Mouse (Mus musculus): Measurements from ENCODE around the gene Tex37.

DNA sequence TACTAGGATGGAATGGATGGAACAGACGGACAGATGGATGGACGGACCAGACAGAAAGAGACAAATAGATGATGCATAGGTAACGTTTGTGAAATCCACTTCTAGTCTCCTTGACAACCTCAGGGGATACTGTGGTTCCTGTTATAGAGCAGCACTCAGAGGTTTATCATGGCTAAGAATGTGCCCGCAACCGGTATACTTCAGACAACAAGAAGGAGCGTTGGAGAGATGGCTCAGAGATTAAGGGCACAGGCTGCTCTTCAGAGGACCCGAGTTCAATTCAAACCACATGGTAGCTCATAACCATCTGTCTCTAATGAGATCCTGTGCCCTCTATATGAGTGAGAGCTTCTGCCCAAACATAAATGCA is 6.3 kb downstream of the Tex37 start:
- TF ChIP-seq CTCF (IDR thresholded peaks at IDR 0.05; ENCODE audit: borderline replicate concordance, insufficient read depth, low read length) (no peak), POLR2A (IDR thresholded peaks at IDR 0.05; ENCODE audit: low read depth, low read length) (no peak)
